Mouse (Mus musculus) forebrain, postnatal 0 days (tissue): Measurements from ENCODE around the gene Hfe. TPM values are rescaled to one million over a fixed set of nuclear protein-coding genes. Genes with fewer than 3 reads are reported as not detected.
A peak's percentile ranks its signal among the peaks of the same experiment; 100 is the strongest.

ENCODE experiments used
- ATAC-seq: fragments of 200-750 bp; cut with Nextera tagmentation; 2 replicates; pipeline ENCODE4 v1.8.0; 2017; ENCODE audit warnings: mild to moderate bottlenecking, moderate library complexity
- DNase-seq: peaks from one replicate; pipeline ENCODE4 v3.0.0-alpha.2; 2015
- H3K27ac ChIP-seq: fragments of 300-500 bp; sonication (generic); 2 replicates; pipeline ENCODE4 v1.5.1; 2014; ENCODE audit warnings: low read depth, mild to moderate bottlenecking, antibody characterized with exemption, low read length, moderate library complexity, mixed read lengths
- H3K27me3 ChIP-seq: fragments of 300-500 bp; sonication (generic); 2 replicates; pipeline ENCODE4 v1.6.1; 2014; ENCODE audit warnings: mild to moderate bottlenecking, low read length, mixed read lengths; ENCODE audit not compliant: insufficient read depth
- H3K36me3 ChIP-seq: fragments of 300-500 bp; sonication (generic); 2 replicates; pipeline ENCODE4 v1.6.1; 2014; ENCODE audit warnings: mild to moderate bottlenecking, moderate library complexity; ENCODE audit not compliant: insufficient read depth
- H3K4me1 ChIP-seq: fragments of 300-500 bp; sonication (generic); 2 replicates; pipeline ENCODE4 v1.6.1; 2014; ENCODE audit warnings: antibody characterized with exemption; ENCODE audit not compliant: insufficient read depth
- H3K4me2 ChIP-seq: fragments of 300-500 bp; sonication (generic); 2 replicates; pipeline ENCODE4 v1.6.1; 2014; ENCODE audit warnings: low read depth, mild to moderate bottlenecking, moderate library complexity
- H3K4me3 ChIP-seq: fragments of 300-500 bp; sonication (generic); 2 replicates; pipeline ENCODE4 v1.5.1; 2014; ENCODE audit warnings: low read depth, low read length, mixed read lengths
- H3K9ac ChIP-seq: fragments of 300-500 bp; sonication (generic); 2 replicates; pipeline ENCODE4 v1.6.1; 2014; ENCODE audit warnings: mild to moderate bottlenecking
- H3K9me3 ChIP-seq: fragments of 300-500 bp; sonication (generic); 2 replicates; pipeline ENCODE4 v1.6.1; 2016; ENCODE audit warnings: low read length
- CTCF ChIP-seq: sonication (generic); IDR thresholded peaks from 2 replicates; pipeline ENCODE4 v1.5.1; 2016; ENCODE audit warnings: antibody characterized with exemption, control low read depth, low read depth
- WGBS: fragments of 180-500 bp; shearing (Covaris S2); extraction: QIAGEN DNeasy Blood & Tissue Kit; methylation state at CpG from one replicate; pipeline ENCODE4 v1.1.7; 2014; 5-methylcytosine and 5-hydroxymethylcytosine counted together
- polyA plus RNA-seq: library from polyadenylated mRNA; unstranded; fragments of >200 nt; fragmentation: Nextera tagmentation; extraction: Ambion mirVana; gene quantifications from 2 replicates; pipeline ENCODE4 v1.2.1, GENCODE M21; 2015
- total RNA-seq: library from RNA; depleted of rRNA; stranded (reverse); fragments of >200 nt; gene quantifications from 2 replicates; pipeline ENCODE4 v1.2.3, GENCODE M21; 2014

Hfe gene
- total and polyA plus RNA-seq, 2 experiments from 2014 or later, result 3.6 to 6.0 TPM

GRCm38 (mm10) chr13:23743963-23744362, 33.3 kb upstream of the Hfe start:
- no peak for TF ChIP-seq CTCF
- no peak for DNase-seq
- Histone ChIP-seq H3K4me1 (peaks cover 6% of the 10 kb centered on the region), H3K9ac (no peak overlapping the region), H3K27ac (no peak overlapping the region), H3K27me3 (no peaks in the 10 kb centered on the region), H3K4me2 (no peak overlapping the region), H3K4me3 (no peak overlapping the region), H3K36me3 (no peaks in the 10 kb centered on the region), H3K9me3 (no peaks in the 10 kb centered on the region)
- no peak for ATAC-seq
- 31% methylated on average over 4 of the region's 4 CpGs for WGBS

DNA sequence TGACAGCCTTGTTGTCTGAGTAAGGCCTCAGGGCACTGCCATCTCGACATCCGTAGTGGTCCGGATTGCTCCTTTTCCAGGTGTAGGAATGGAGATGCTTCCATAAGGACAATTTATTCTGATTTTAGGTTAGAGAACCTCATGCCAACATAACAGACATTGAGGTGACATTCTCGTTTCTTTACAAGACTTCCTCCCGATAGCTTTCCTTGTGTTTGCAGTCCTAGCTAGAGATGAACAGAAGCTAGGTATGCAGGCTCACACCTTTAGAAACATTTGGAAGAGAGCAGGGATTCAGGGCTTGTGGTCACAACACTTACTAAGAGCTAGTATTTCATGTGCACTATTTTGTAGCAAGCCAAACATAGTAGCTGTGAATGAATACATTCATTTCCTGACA, 32.6 kb upstream of the Hfe start:
- TF ChIP-seq CTCF, result no peak
- 78% methylated on average over 5 of the region's 5 CpGs for WGBS
- H3K4me2 ChIP-seq, result no peak overlapping the region
- no peak for DNase-seq
- no peaks in the 10 kb centered on the region for H3K9me3 ChIP-seq
- H3K27ac ChIP-seq, result no peak overlapping the region
- H3K27me3 ChIP-seq, result no peaks in the 10 kb centered on the region
- no peak overlapping the region for H3K4me3 ChIP-seq
- no peaks in the 10 kb centered on the region for H3K36me3 ChIP-seq
- no peak for ATAC-seq
- no peak overlapping the region for H3K9ac ChIP-seq
- H3K4me1 ChIP-seq, result peaks cover 6% of the 10 kb centered on the region

- Histone ChIP-seq H3K4me3 (no peak overlapping the region), H3K36me3 (no peaks in the 10 kb centered on the region), H3K4me1 (peaks cover 6% of the 10 kb centered on the region), H3K27ac (no peak overlapping the region), H3K4me2 (no peak overlapping the region), H3K9ac (no peak overlapping the region), H3K27me3 (no peaks in the 10 kb centered on the region), H3K9me3 (no peaks in the 10 kb centered on the region)
- ATAC-seq (no peak), DNase-seq (no peak)
- no peak for TF ChIP-seq CTCF
Observed at GRCm38 (mm10) chr13:23742007-23742406, 31.4 kb upstream of the Hfe start.

GRCm38 (mm10) chr13:23740910-23741309, 30.3 kb upstream of the Hfe start:
- H3K4me3 ChIP-seq, result no peak overlapping the region
- H3K9ac ChIP-seq, result no peak overlapping the region
- DNase-seq (no peak), ATAC-seq (no peak)
- 69% methylated on average over 5 of the region's 5 CpGs for WGBS
- no peak overlapping the region for H3K27ac ChIP-seq
- no peaks in the 10 kb centered on the region for H3K36me3 ChIP-seq
- TF ChIP-seq CTCF, result no peak
- H3K4me2 ChIP-seq, result no peak overlapping the region
- no peaks in the 10 kb centered on the region for H3K27me3 ChIP-seq
- H3K9me3 ChIP-seq, result no peaks in the 10 kb centered on the region
- peaks cover 6% of the 10 kb centered on the region for H3K4me1 ChIP-seq

DNA sequence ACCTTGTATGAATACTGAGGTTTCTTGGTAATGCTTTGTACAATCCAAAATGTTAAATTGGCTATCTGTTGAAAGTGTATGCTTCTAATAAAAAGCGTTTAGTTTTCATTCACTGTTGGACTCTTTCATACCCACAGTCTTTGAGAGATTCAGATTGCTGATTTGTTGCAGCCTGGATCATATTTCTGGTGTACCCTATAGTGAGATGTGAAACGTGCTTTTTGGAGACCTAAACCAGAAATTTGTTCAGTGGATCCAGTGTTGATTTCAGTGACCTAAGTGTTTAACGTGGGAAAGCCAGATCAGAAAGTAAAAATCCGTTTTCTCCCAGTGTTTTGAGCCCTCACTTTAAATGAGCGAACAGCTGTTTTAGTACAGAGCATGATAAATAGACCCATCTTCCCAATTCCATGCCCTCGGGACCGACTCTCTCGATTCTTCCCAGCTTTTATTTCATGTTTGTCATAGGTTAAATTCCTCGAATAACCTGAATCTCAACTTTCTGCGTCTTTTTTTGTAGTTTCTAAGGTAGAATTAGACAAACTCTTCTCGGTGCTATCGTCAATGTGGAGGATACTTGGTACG, 29.7 kb upstream of the Hfe start:
- Histone ChIP-seq H3K36me3 (no peaks in the 10 kb centered on the region), H3K4me3 (peak overlapping the region; percentile 51), H3K27ac (peak overlapping the region; percentile 80; the same call in 1 of the 2 replicates), H3K9me3 (no peaks in the 10 kb centered on the region), H3K4me2 (peak overlapping the region; percentile 100), H3K4me1 (peaks cover 6% of the 10 kb centered on the region), H3K9ac (peak overlapping the region; percentile 80), H3K27me3 (no peaks in the 10 kb centered on the region)
- DNase-seq, result no peak
- 38% methylated on average over 13 of the region's 13 CpGs for WGBS
- TF ChIP-seq CTCF, result no peak
- ATAC-seq, result no peak

- 1% methylated on average over 14 of the region's 14 CpGs for WGBS
- DNase-seq (no peak), ATAC-seq (peak; percentile 25)
- Histone ChIP-seq H3K4me2 (peak overlapping the region; percentile 100), H3K9me3 (no peaks in the 10 kb centered on the region), H3K4me3 (peak overlapping the region; percentile 51), H3K36me3 (no peaks in the 10 kb centered on the region), H3K27me3 (no peaks in the 10 kb centered on the region), H3K27ac (peak overlapping the region; percentile 80), H3K9ac (peak overlapping the region; percentile 80), H3K4me1 (peaks cover 6% of the 10 kb centered on the region)
- no peak for TF ChIP-seq CTCF
Observed at GRCm38 (mm10) chr13:23739922-23740252, 29.2 kb upstream of the Hfe start.

GRCm38 (mm10) chr13:23739069-23739921, 28.6 kb upstream of the Hfe start:
- 3% methylated on average over 39 of the region's 39 CpGs for WGBS
- peak overlapping the region; percentile 51 for H3K4me3 ChIP-seq

More at GRCm38 (mm10) chr13:23739069-23739921, 28.6 kb upstream of the Hfe start:
- Histone ChIP-seq H3K9me3 (no peaks in the 10 kb centered on the region), H3K9ac (peak overlapping the region; percentile 80), H3K27me3 (no peaks in the 10 kb centered on the region), H3K27ac (peak overlapping the region; percentile 80), H3K4me1 (peaks cover 6% of the 10 kb centered on the region), H3K4me2 (peak overlapping the region; percentile 100), H3K36me3 (no peaks in the 10 kb centered on the region)
- no peak for TF ChIP-seq CTCF
- DNase-seq (peak; percentile 95), ATAC-seq (peak; percentile 90)
